Mouse (Mus musculus): ENCODE data around the gene Lpp. TPM values are rescaled to one million over a fixed set of nuclear protein-coding genes. Genes with fewer than 3 reads are reported as not detected.

The Lpp gene
- polyA plus RNA-seq, 1 experiment from 2014 or later = 45.1 TPM

DNA sequence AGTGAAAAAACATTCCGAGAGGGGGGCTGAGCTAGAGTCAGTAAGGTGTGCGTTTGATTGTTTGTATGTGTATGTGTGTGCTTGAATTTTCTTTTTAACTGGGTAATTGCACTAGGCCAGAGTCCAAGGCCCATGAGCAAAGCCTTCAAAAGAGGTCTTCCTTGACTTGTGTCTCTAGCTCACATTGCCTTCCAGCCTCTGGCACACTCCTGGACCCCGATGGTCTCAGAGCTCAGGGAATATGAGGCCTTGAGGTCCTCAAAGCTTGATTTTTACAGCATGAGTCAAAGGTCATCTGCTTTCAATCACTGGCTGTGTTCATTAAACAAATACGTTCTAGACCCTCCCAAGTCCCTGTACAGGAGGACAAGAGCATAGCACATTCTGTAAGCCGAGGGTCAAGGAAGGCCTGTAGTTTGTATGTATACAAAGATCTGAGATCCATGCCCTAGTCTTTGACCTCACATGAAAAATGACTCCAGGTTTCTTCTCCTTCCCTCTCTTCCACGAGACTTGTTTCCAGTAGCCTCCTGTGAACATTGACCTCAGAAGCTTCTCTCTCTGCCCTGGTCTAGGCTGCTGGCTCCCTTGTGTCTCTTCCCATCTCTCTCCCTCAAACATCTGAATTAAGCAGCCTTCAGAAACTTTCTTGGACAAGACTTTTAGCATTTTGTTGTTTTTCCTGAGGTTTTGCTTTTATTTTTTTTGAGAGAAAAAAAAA lies 508.0 kb downstream of the Lpp start:
- Histone ChIP-seq H3K4me3 (no peak overlapping the region), H3K9ac (no peak overlapping the region), H3K4me1 (peaks cover 15% of the 10 kb centered on the region; the same call in 1 of the 2 replicates), H3K4me2 (replicated peaks) (no peak overlapping the region), H3K9me3 (no peaks in the 10 kb centered on the region), H3K36me3 (no peaks in the 10 kb centered on the region), H3K27ac (no peak overlapping the region), H3K27me3 (no peaks in the 10 kb centered on the region)
- ATAC-seq (ENCODE audit: insufficient number of reproducible peaks, insufficient read depth, low FRiP score, low TSS enrichment) = no peak
- WGBS = 35% methylated on average over 6 of the region's 6 CpGs

DNA sequence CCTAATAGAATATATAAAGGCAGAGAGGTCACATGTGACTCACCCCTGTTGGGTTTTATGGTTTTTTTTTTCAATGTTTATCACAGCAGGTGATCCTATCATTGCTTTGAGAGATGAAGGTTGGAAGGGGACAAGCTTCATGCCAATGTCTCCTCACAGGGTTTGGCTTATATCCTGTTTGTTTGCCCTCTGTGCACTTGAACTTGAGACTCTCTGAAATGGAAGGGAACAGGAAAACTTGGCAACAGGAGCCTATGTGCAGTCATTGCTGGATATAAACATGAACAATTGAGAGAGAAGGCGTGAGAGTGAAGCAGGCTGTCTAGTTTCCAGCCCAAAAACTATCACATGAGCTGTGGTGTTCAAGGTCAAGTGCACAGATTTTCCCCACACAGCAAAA lies 508.8 kb downstream of the Lpp start:
- Histone ChIP-seq H3K4me2 (replicated peaks) (no peak overlapping the region), H3K27ac (no peak overlapping the region), H3K36me3 (no peaks in the 10 kb centered on the region), H3K4me1 (peaks cover 15% of the 10 kb centered on the region; the same call in 1 of the 2 replicates), H3K4me3 (no peak overlapping the region), H3K9me3 (no peaks in the 10 kb centered on the region), H3K9ac (no peak overlapping the region), H3K27me3 (no peaks in the 10 kb centered on the region)
- no peak for ATAC-seq (ENCODE audit: insufficient number of reproducible peaks, insufficient read depth, low FRiP score, low TSS enrichment)
- WGBS = 86% methylated on average over 1 of the region's 1 CpGs

DNA sequence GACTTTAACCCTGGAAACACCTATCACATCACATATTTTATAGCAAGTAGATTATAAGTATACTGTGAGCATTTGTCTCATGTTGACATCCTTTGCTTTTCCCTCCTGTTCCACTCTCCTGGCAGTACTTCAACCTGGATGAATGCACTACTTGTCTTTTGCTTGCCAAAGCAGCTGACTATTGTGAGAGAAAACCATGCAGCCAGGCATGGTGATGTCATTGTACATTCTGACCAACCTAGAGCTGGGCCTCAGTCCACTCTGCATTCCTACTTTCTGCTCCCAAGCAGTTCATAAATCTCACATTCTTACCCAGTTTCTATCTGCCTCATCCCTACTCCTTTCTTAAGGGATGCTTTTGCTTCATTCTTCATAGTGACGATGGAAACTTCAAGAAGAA lies 515.6 kb downstream of the Lpp start:
- Histone ChIP-seq H3K4me2 (replicated peaks) (no peak overlapping the region), H3K9me3 (no peaks in the 10 kb centered on the region), H3K4me3 (no peak overlapping the region), H3K27me3 (no peaks in the 10 kb centered on the region), H3K4me1 (no peaks in the 10 kb centered on the region), H3K27ac (no peak overlapping the region), H3K9ac (no peak overlapping the region), H3K36me3 (no peaks in the 10 kb centered on the region)
- WGBS = 98% methylated on average over 1 of the region's 1 CpGs
- no peak for ATAC-seq (ENCODE audit: insufficient number of reproducible peaks, insufficient read depth, low FRiP score, low TSS enrichment)

DNA sequence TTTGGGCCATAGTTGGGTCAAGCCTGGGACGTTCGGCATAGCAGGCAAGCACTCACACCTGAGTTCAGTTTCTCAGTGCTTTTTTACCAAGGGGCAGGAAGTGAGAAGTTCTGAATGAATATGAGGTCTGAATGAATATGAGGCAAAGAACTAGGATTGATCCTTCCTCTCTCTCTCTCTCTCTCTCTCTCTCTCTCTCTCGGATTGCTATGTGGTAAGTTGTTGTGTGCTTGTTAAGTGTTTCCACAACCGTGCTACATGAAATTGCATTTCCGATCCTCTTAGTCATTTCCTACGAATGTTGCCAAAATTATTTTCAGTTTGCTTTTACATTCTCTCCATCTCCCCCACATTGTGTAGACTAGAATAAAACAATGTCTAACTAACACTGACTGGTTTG lies 517.0 kb downstream of the Lpp start:
- Histone ChIP-seq H3K27me3 (no peaks in the 10 kb centered on the region), H3K36me3 (no peaks in the 10 kb centered on the region), H3K9ac (no peak overlapping the region), H3K4me3 (no peak overlapping the region), H3K4me1 (no peaks in the 10 kb centered on the region), H3K4me2 (replicated peaks) (no peak overlapping the region), H3K9me3 (no peaks in the 10 kb centered on the region), H3K27ac (no peak overlapping the region)
- ATAC-seq (ENCODE audit: insufficient number of reproducible peaks, insufficient read depth, low FRiP score, low TSS enrichment) = no peak
- 80% methylated on average over 6 of the region's 6 CpGs for WGBS

DNA sequence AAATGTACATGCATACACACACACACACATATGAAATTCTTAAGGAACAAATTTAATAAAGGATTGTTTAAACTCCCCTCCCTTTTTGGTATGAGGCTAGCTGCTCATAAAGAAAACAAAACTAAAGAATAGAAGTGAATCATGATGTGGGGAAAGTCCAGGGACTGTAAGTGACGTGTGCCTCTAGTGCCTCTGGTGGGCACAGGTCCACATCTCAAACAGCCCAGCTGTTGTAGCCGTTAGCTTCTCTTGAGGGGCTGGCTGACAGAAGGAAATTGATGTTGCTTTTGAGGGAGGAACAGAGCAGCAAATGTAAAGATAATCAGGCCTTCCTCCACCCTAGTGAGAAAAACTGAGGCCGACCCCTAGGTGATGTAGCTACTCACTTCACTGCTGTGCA lies 517.5 kb downstream of the Lpp start:
- no peak overlapping the region for H3K27ac ChIP-seq
- ATAC-seq (ENCODE audit: insufficient number of reproducible peaks, insufficient read depth, low FRiP score, low TSS enrichment) = no peak
- H3K4me1 ChIP-seq = no peaks in the 10 kb centered on the region
- no peak overlapping the region for H3K4me3 ChIP-seq
- H3K9me3 ChIP-seq = no peaks in the 10 kb centered on the region
- H3K27me3 ChIP-seq = no peaks in the 10 kb centered on the region
- WGBS = 53% methylated on average over 3 of the region's 3 CpGs
- H3K36me3 ChIP-seq = no peaks in the 10 kb centered on the region
- no peak overlapping the region for H3K4me2 ChIP-seq (replicated peaks)
- no peak overlapping the region for H3K9ac ChIP-seq

DNA sequence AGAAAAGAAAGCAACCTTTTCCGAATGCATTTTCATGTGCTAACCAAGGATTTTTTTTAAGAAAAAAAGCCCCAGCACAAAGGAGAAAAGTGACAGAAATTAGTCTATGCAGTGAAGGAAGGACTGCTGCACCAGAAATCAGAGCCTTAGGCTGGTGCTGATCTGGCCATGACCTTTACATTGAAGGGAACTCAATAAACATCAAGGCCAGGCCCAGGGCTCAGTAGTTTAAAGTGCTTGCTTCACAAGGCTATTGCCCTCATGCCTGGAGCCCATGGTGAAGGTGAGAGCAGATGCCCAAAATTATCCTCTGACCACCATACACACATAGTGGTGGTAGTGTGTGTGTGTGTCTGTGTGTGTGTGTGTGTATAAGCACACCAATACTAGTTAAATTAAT lies 519.1 kb downstream of the Lpp start:
- WGBS = 82% methylated on average over 1 of the region's 1 CpGs

DNA sequence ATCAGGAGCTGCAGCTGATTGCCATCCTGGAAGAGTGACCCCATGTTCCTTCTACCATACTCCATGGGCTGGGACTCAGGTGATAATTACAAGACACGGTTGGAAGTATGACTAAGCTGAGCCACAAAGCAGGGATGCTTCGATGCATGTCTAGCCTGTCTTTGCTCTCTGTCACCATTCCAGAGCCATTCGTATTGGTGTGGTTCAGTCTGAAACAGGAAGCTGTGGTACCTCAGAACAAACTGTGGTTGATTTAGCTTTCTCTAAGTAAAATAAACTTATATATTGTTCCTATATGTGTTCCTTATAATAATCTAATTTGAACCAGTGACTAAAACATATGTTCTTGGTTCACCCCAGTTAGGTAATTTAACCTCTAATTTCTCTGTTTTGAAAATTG lies 519.7 kb downstream of the Lpp start:
- 70% methylated on average over 3 of the region's 3 CpGs for WGBS

More for the DNA sequence above, 519.1 kb downstream of the Lpp start:
- no peak overlapping the region for H3K4me3 ChIP-seq
- no peaks in the 10 kb centered on the region for H3K27me3 ChIP-seq
- H3K27ac ChIP-seq = no peak overlapping the region
- H3K4me1 ChIP-seq = no peaks in the 10 kb centered on the region
- H3K9me3 ChIP-seq = no peaks in the 10 kb centered on the region
- no peak overlapping the region for H3K9ac ChIP-seq
- H3K4me2 ChIP-seq (replicated peaks) = no peak overlapping the region
- no peaks in the 10 kb centered on the region for H3K36me3 ChIP-seq
- ATAC-seq (ENCODE audit: insufficient number of reproducible peaks, insufficient read depth, low FRiP score, low TSS enrichment) = no peak

DNA sequence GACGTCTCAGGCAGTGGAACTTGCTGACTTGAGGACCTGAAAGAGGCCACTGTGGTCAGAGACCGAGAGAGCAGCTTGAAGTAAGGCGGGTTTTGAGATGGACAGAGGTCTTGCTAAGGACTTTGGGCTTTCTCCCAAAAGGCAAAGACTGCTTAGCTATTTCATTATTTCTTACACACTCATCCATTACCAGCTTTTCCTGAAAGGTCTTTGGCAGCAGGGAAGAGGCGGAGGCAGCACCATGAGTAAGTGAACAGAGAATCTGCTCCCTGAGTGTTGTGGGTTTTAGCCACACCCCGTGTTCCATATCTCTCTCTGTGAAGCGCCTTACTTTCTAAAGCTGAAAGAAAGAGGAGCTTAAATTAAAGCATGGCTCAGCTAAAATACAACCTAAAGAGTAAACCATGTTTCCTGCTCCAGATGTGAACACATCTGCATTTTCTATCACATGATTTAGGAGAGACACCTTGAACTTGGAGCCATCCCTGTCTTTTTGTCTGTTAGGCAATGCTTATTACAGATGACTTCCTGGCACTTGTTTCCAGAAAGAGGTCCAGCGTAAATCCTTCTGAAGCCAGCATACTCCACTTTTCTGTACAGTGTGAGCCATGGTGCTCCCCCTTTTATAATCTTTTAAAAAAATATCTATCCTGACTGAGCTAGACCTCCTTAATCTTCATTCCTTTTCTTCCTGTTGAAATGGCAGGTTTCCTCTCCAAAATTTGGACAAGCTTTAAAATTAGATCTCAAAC lies 520.5 kb downstream of the Lpp start:
- Histone ChIP-seq H3K4me2 (replicated peaks) (no peak overlapping the region), H3K4me1 (0 out of 2 replicates have a peak, but pooled peaks cover 7% of the 10 kb centered on the region), H3K4me3 (no peak overlapping the region), H3K9me3 (no peaks in the 10 kb centered on the region), H3K27me3 (no peaks in the 10 kb centered on the region), H3K36me3 (no peaks in the 10 kb centered on the region), H3K27ac (no peak overlapping the region), H3K9ac (no peak overlapping the region)
- 81% methylated on average over 7 of the region's 7 CpGs for WGBS
- no peak for ATAC-seq (ENCODE audit: insufficient number of reproducible peaks, insufficient read depth, low FRiP score, low TSS enrichment)

More for the DNA sequence above, 519.7 kb downstream of the Lpp start:
- Histone ChIP-seq H3K36me3 (no peaks in the 10 kb centered on the region), H3K4me1 (no peaks in the 10 kb centered on the region), H3K27ac (no peak overlapping the region), H3K9ac (no peak overlapping the region), H3K4me2 (replicated peaks) (no peak overlapping the region), H3K9me3 (no peaks in the 10 kb centered on the region), H3K4me3 (no peak overlapping the region), H3K27me3 (no peaks in the 10 kb centered on the region)
- ATAC-seq (ENCODE audit: insufficient number of reproducible peaks, insufficient read depth, low FRiP score, low TSS enrichment) = no peak

DNA sequence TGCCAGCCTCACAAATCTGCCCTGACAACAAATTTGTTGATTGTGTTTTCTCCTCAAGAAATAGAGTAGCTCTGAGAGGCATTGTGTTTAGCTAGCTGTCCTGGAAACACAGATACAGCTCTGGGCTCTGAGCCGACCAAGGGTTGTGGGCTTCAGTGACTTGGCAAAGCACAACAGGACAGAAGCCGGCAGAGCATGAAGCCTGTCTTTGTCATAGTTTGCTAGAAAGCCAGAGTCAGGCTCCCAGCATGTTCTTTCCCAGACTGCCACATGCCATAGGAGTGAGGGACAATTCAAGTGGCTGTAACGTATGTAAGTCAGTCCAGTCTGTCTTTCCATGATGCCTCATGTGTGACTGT lies 521.1 kb downstream of the Lpp start:
- Histone ChIP-seq H3K27ac (no peak overlapping the region), H3K9me3 (no peaks in the 10 kb centered on the region), H3K4me1 (peaks cover 10% of the 10 kb centered on the region; the same call in 1 of the 2 replicates), H3K9ac (no peak overlapping the region), H3K36me3 (no peaks in the 10 kb centered on the region), H3K4me3 (no peak overlapping the region), H3K27me3 (no peaks in the 10 kb centered on the region), H3K4me2 (replicated peaks) (no peak overlapping the region)
- no peak for ATAC-seq (ENCODE audit: insufficient number of reproducible peaks, insufficient read depth, low FRiP score, low TSS enrichment)
- 71% methylated on average over 3 of the region's 3 CpGs for WGBS

DNA sequence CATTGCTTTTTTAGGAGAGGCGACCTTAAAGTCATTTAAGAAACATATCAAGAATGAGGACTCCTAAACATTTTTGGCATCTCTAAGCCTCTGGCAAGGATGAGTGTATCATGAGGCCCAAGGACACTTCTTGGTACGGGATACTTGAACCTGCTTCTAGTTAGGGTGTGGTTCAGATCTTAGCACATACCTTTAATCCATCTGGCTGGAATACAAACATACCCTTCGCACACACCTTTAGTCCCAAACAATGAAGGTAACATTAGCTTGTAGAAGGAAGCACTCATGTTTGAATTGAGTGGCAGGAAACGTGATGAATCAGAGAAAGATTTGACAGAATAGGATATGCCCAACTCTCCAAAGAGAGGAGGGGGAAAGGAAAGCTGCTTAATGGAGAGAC lies 522.2 kb downstream of the Lpp start:
- Histone ChIP-seq H3K27me3 (no peaks in the 10 kb centered on the region), H3K9me3 (no peaks in the 10 kb centered on the region), H3K27ac (no peak overlapping the region), H3K9ac (no peak overlapping the region), H3K4me2 (replicated peaks) (no peak overlapping the region), H3K4me3 (no peak overlapping the region), H3K4me1 (peaks cover 12% of the 10 kb centered on the region; the same call in 1 of the 2 replicates), H3K36me3 (no peaks in the 10 kb centered on the region)
- WGBS = 82% methylated on average over 4 of the region's 4 CpGs
- no peak for ATAC-seq (ENCODE audit: insufficient number of reproducible peaks, insufficient read depth, low FRiP score, low TSS enrichment)

DNA sequence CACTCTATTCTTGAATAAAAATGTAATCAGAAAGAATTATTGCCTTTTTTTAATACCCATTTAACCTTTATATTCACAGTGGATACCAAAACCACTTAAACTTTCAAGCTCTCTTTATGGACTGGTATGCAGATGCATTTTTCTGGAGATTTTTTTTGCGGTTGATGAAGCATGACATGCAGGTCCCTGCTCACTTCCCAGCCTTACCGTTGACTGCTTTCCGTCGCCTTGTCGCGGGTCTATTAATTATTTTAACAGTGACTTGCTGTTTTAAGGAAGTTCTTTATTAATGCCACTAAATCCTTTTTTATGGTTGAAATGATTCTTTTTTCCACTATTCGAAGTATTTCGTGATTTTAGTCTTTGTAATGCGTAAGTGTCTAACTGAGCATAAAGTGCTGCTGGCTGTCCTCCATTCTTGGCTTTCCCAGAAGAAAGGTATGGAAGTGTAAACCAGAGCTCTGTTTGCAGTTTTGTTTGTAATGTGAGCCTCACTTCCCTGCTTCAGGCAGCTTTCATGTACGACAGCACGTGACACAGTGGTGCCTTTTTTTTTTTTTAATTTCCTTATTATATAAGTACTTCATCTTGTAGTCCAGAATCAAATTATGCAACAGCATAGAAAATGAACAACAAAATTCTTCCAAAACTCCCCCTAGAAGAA lies 526.2 kb downstream of the Lpp start:
- no peak for ATAC-seq (ENCODE audit: insufficient number of reproducible peaks, insufficient read depth, low FRiP score, low TSS enrichment)
- Histone ChIP-seq H3K4me1 (peaks cover 12% of the 10 kb centered on the region; the same call in 1 of the 2 replicates), H3K4me2 (replicated peaks) (0 out of 2 replicates have a peak overlapping the region, but pooled peaks have one; percentile 3), H3K27me3 (no peaks in the 10 kb centered on the region), H3K36me3 (no peaks in the 10 kb centered on the region), H3K9me3 (no peaks in the 10 kb centered on the region), H3K4me3 (no peak overlapping the region), H3K9ac (no peak overlapping the region), H3K27ac (no peak overlapping the region)
- WGBS = 40% methylated on average over 11 of the region's 11 CpGs

DNA sequence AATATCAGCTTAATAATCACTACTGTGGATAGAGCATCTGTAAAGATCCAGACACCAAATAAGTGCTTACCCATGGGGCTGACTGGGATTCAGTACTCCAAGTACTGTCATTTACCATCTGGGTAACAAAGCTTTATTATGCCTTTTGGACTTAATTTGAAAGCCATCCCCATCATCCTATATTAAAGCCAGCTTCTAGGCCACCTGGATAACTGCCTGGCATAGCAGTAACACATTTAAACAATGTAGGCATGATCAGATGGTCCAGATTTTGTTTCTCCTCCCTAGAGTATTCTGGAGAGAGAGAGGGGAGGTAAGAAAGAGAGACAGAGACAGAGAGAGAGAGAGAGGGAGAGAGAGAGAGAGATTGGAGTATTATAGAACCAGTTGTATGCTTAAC lies 536.8 kb downstream of the Lpp start:
- no peak for ATAC-seq (ENCODE audit: insufficient number of reproducible peaks, insufficient read depth, low FRiP score, low TSS enrichment)
- no peaks in the 10 kb centered on the region for H3K9me3 ChIP-seq

More for the DNA sequence above, 536.8 kb downstream of the Lpp start:
- Histone ChIP-seq H3K27me3 (no peaks in the 10 kb centered on the region), H3K4me1 (peaks cover 3% of the 10 kb centered on the region; the same call in 1 of the 2 replicates), H3K4me2 (replicated peaks) (no peak overlapping the region), H3K4me3 (no peak overlapping the region), H3K36me3 (no peaks in the 10 kb centered on the region), H3K27ac (no peak overlapping the region), H3K9ac (no peak overlapping the region)
